Mouse (Mus musculus) lung, embryonic 14.5 days (tissue): Measurements from ENCODE around the gene Rps6kl1. TPM values are rescaled to one million over a fixed set of nuclear protein-coding genes. Genes with fewer than 3 reads are reported as not detected.

Source experiments
- ATAC-seq: fragments of 200-750 bp; cut with Nextera tagmentation; 2 replicates; pipeline ENCODE4 v1.8.0; 2017; ENCODE audit warnings: mild to moderate bottlenecking, moderate TSS enrichment, moderate library complexity; ENCODE audit not compliant: insufficient read depth
- DNase-seq: peaks from one replicate; pipeline ENCODE4 v3.0.0-alpha.2; 2015
- H3K27ac ChIP-seq: fragments of 300-500 bp; sonication (generic); 2 replicates; pipeline ENCODE4 v1.5.1; 2014; ENCODE audit warnings: low read depth, mild to moderate bottlenecking, moderate library complexity
- H3K27me3 ChIP-seq: fragments of 300-500 bp; sonication (generic); 2 replicates; pipeline ENCODE4 v1.6.1; 2014; ENCODE audit warnings: low read length, control low read depth; ENCODE audit not compliant: insufficient read depth
- H3K36me3 ChIP-seq: fragments of 300-500 bp; sonication (generic); 2 replicates; pipeline ENCODE4 v1.6.1; 2014; ENCODE audit warnings: control low read depth; ENCODE audit not compliant: insufficient read depth
- H3K4me1 ChIP-seq: fragments of 300-500 bp; sonication (generic); 2 replicates; pipeline ENCODE4 v1.6.1; 2014; ENCODE audit warnings: antibody characterized with exemption, control low read depth; ENCODE audit not compliant: insufficient read depth
- H3K4me2 ChIP-seq: fragments of 300-500 bp; sonication (generic); 2 replicates; pipeline ENCODE4 v1.6.1; 2014; ENCODE audit warnings: mild to moderate bottlenecking
- H3K4me3 ChIP-seq: fragments of 300-500 bp; sonication (generic); 2 replicates; pipeline ENCODE4 v1.5.1; 2014; ENCODE audit warnings: low read depth, low read length
- H3K9ac ChIP-seq: fragments of 300-500 bp; sonication (generic); 2 replicates; pipeline ENCODE4 v1.6.1; 2014
- H3K9me3 ChIP-seq: fragments of 300-500 bp; sonication (generic); 2 replicates; pipeline ENCODE4 v1.6.1; 2016; ENCODE audit warnings: low read depth, low read length, control low read depth
- CTCF ChIP-seq: IDR thresholded peaks from 2 replicates; pipeline ENCODE4 v1.5.1; 2016; ENCODE audit warnings: antibody characterized with exemption, low read depth
- WGBS: fragments of 180-500 bp; shearing (Covaris S2); extraction: QIAGEN DNeasy Blood & Tissue Kit; methylation state at CpG from one replicate; pipeline ENCODE4 v1.1.7; 2014; 5-methylcytosine and 5-hydroxymethylcytosine counted together
- polyA plus RNA-seq: library from polyadenylated mRNA; unstranded; fragments of >200 nt; fragmentation: Nextera tagmentation; extraction: Ambion mirVana; gene quantifications from 2 replicates; pipeline ENCODE4 v1.2.1, GENCODE M21; 2014

The Rps6kl1 gene
- polyA plus RNA-seq, 1 experiment from 2014 or later: 1.0 TPM

DNA sequence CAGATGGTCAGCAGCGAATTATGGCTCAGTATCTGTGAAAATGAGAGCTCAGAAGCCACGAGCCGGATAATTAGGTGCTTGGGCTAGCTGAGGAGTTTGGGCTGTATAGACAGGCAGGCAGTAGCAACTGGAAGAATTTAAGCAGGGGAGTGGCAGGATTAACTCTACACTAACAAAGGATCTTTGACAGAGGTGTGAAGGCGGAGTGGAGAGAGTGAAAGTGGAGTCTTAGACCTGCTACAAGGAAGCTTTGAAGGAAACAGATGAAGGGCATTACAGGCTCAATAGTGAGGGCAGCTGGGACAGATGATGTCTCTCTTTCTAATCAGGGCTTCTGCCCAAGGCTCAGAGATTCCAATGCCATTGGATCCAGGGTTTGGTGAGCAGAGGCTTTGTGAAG lies 41.6 kb downstream of the Rps6kl1 start:
- peak overlapping the region; percentile 81 for H3K4me2 ChIP-seq
- no peaks in the 10 kb centered on the region for H3K27me3 ChIP-seq
- H3K4me1 ChIP-seq: peaks cover 17% of the 10 kb centered on the region
- TF ChIP-seq CTCF: no peak
- no peak for ATAC-seq
- no peak for DNase-seq
- H3K4me3 ChIP-seq: no peak overlapping the region
- no peak overlapping the region for H3K27ac ChIP-seq
- no peak overlapping the region; the same call in 1 of the 2 replicates for H3K9ac ChIP-seq
- H3K36me3 ChIP-seq: peaks cover 11% of the 10 kb centered on the region
- 55% methylated on average over 4 of the region's 4 CpGs for WGBS
- no peaks in the 10 kb centered on the region for H3K9me3 ChIP-seq

DNA sequence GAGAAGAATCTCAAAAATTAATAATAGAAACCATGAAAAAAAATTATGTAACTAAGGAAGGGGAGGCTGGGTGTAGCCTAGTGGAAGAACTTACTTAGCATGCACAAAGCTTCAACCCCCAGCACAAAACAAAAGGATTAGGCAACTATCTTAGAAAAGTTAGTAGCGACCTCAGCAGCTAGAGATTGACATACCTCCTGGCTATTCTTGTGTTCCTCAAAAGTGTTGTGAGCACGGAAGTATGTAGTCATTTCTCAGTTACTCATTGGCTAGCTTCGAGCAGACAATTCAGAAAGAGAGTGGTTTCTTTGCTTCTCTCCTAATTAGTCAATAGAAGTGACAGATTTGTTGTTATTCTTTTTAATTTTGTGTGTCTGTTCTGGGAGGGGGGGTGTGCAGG lies 42.4 kb downstream of the Rps6kl1 start:
- no peak for TF ChIP-seq CTCF
- H3K4me1 ChIP-seq: peaks cover 17% of the 10 kb centered on the region
- peaks cover 9% of the 10 kb centered on the region for H3K36me3 ChIP-seq
- no peak overlapping the region for H3K27ac ChIP-seq
- DNase-seq: no peak
- ATAC-seq: no peak
- WGBS: 59% methylated on average over 3 of the region's 3 CpGs
- no peaks in the 10 kb centered on the region for H3K27me3 ChIP-seq
- no peaks in the 10 kb centered on the region for H3K9me3 ChIP-seq
- H3K9ac ChIP-seq: no peak overlapping the region
- H3K4me2 ChIP-seq: no peak overlapping the region
- no peak overlapping the region for H3K4me3 ChIP-seq

DNA sequence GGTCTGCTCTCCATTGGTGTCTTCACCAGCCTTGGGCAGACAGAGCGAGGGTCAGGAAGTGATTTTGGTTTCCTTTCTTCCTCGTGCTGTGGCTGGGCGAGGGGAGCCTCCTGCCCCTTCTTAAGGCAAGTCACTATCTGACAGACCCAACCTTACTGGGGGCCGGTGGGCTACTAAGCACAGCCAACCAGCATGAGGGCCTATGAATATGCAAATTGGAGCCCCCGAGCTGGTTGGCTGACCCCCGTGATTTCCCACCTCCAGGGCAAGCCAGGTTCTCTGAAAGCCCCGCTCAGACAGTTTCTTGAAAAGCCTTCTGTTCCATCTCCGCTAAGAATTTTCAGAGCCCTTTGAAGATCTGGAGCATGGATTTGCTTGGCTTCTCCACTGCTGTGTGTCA lies 44.8 kb downstream of the Rps6kl1 start:
- Histone ChIP-seq H3K4me2 (peak overlapping the region; percentile 36; the same call in 1 of the 2 replicates), H3K4me1 (peaks cover 7% of the 10 kb centered on the region; the same call in 1 of the 2 replicates), H3K9me3 (no peaks in the 10 kb centered on the region), H3K27me3 (no peaks in the 10 kb centered on the region), H3K4me3 (no peak overlapping the region; the same call in 1 of the 2 replicates), H3K36me3 (no peaks in the 10 kb centered on the region), H3K27ac (no peak overlapping the region), H3K9ac (no peak overlapping the region)
- WGBS: 2% methylated on average over 8 of the region's 8 CpGs
- TF ChIP-seq CTCF: no peak
- no peak for ATAC-seq
- DNase-seq: peak; percentile 20

DNA sequence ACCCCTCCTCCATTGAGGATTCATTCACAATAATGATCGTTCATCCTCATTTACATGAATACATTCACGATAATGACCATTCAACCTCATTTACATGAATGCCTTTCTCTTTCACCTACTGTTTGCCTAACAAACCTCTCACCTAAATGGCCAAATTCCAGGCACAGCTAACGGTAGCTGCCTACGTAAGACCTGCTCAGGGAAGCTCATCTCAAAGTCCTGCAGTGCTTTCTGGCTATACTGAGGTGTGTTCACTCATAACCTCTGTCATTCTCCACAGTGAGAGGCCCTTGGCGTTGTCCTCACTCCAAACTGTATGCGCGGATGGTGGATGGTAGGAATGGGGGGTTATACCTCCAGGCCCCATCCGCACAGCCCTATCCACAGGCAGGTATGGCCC lies 46.3 kb downstream of the Rps6kl1 start:
- no peaks in the 10 kb centered on the region for H3K36me3 ChIP-seq
- no peak for TF ChIP-seq CTCF
- ATAC-seq: no peak

DNA sequence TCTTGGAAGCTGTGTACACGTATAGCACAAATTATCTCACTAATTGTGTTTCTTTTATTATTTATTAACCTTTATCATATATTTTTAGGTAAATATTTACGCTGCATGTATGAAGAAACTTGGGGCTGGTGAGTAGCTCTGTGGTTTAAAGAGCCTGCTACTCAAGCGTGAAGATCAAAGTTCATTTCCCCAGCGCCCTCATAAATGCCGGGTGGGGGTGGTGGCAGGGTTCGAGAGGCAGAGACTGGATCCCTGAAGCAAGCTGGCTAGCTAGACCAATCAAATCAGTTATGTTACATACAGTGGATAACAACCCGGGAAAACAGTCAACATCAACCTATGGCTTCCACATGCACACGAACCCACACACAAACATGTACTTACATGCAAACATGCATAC lies 48.0 kb downstream of the Rps6kl1 start:
- TF ChIP-seq CTCF: no peak
- H3K27ac ChIP-seq: no peak overlapping the region
- H3K9ac ChIP-seq: no peak overlapping the region
- 0 out of 2 replicates have a peak, but pooled peaks cover 4% of the 10 kb centered on the region for H3K4me1 ChIP-seq
- no peaks in the 10 kb centered on the region for H3K9me3 ChIP-seq
- no peaks in the 10 kb centered on the region for H3K27me3 ChIP-seq
- H3K4me2 ChIP-seq: no peak overlapping the region
- no peak overlapping the region for H3K4me3 ChIP-seq
- ATAC-seq (no peak), DNase-seq (no peak)
- H3K36me3 ChIP-seq: no peaks in the 10 kb centered on the region
- 69% methylated on average over 8 of the region's 8 CpGs for WGBS

More for the DNA sequence above, 46.3 kb downstream of the Rps6kl1 start:
- 85% methylated on average over 8 of the region's 8 CpGs for WGBS
- no peaks in the 10 kb centered on the region for H3K9me3 ChIP-seq
- H3K27me3 ChIP-seq: no peaks in the 10 kb centered on the region
- H3K27ac ChIP-seq: no peak overlapping the region
- no peak overlapping the region for H3K4me2 ChIP-seq
- no peak overlapping the region for H3K4me3 ChIP-seq
- no peak overlapping the region for H3K9ac ChIP-seq
- no peak for DNase-seq
- H3K4me1 ChIP-seq: peaks cover 5% of the 10 kb centered on the region; the same call in 1 of the 2 replicates

DNA sequence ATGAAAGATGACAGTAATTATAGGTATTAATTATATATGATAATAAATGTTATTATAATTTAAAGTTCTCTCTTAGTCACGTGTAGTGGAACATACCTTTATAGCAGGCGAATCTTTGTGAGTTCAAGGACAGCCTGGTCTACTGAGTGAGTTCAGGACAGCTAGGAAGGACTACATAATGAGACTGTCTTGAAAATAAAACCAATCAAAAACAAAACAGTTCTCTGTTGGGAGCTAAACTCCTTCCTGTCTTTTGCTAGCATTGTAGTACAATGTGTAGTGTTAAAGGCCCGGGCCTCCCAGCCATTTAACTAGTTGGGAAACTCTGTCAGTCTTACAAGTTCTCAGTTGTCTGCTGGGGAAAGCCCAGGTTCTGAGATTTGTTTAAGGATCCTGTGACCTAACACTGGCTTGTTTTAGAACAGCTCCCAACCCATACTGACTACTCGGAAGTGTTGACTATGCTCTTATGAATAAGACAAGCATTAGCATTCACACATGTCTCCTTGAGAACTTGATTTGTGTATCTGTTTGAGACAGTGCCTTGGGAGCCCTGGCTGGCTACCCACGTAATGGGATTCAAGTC lies 49.5 kb downstream of the Rps6kl1 start:
- DNase-seq (no peak), ATAC-seq (no peak)
- WGBS: 74% methylated on average over 5 of the region's 5 CpGs
- Histone ChIP-seq H3K36me3 (no peaks in the 10 kb centered on the region), H3K4me3 (no peak overlapping the region), H3K27ac (no peak overlapping the region), H3K9ac (no peak overlapping the region), H3K27me3 (no peaks in the 10 kb centered on the region), H3K4me1 (0 out of 2 replicates have a peak, but pooled peaks cover 2% of the 10 kb centered on the region), H3K9me3 (no peaks in the 10 kb centered on the region), H3K4me2 (no peak overlapping the region)
- TF ChIP-seq CTCF: no peak

DNA sequence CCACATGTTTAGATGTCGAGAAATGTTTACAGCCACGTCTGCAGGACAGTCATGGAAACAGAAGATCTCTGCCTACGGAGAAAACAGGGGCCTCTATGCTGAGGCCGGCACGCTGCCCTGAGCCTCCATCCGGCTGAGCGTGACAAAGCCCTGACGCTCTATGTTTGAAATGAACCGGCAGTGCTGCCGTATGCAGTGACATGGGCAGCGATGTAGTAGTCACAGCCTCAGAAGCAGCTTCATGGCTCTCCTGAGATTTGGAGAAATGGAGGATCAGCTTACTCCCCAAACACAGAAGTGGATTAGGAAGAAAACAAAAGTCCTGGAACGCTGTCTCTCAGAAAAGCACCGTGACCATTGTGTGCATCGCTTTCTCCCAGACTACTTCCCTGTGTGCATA lies 50.1 kb downstream of the Rps6kl1 start:
- no peaks in the 10 kb centered on the region for H3K4me1 ChIP-seq
- no peak overlapping the region for H3K27ac ChIP-seq
- H3K36me3 ChIP-seq: no peaks in the 10 kb centered on the region
- H3K4me2 ChIP-seq: no peak overlapping the region
- no peak overlapping the region for H3K9ac ChIP-seq
- no peaks in the 10 kb centered on the region for H3K9me3 ChIP-seq
- no peak overlapping the region for H3K4me3 ChIP-seq
- 57% methylated on average over 14 of the region's 14 CpGs for WGBS
- H3K27me3 ChIP-seq: no peaks in the 10 kb centered on the region
- peak; percentile 17 for DNase-seq
- no peak for ATAC-seq
- no peak for TF ChIP-seq CTCF

DNA sequence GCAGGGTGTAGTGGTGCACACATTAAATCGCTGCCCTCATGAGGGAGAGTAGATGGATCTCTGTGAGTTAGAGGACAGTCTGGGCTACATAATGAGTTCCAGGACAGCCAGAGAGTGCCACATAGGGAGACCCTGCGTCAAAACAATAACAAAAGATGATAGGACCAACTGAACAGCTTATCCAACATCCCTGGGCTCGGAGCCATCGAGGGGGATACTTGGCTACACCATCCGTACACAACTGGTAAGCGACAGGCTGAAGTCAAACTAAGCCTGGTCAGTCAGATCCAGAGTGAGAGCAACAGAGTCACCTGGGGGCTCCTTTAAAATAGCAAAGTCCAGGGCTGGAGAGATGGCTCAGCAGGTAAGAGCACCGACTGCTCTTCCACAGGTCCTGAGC lies 55.2 kb downstream of the Rps6kl1 start:
- 68% methylated on average over 7 of the region's 7 CpGs for WGBS
- Histone ChIP-seq H3K27me3 (no peaks in the 10 kb centered on the region), H3K9me3 (no peaks in the 10 kb centered on the region), H3K4me1 (no peaks in the 10 kb centered on the region), H3K36me3 (no peaks in the 10 kb centered on the region), H3K4me2 (no peak overlapping the region), H3K27ac (no peak overlapping the region), H3K9ac (no peak overlapping the region), H3K4me3 (no peak overlapping the region)
- DNase-seq: peak; percentile 32
- ATAC-seq: no peak
- no peak for TF ChIP-seq CTCF
